Mouse (Mus musculus) embryonic facial prominence, embryonic 14.5 days (tissue): ENCODE results near the gene Stk11. TPM values are rescaled to one million over a fixed set of nuclear protein-coding genes. Genes with fewer than 3 reads are reported as not detected.

ENCODE experiments used
- ATAC-seq: fragments of 200-750 bp; cut with Nextera tagmentation; 2 replicates; pipeline ENCODE4 v1.8.0; 2017; ENCODE audit warnings: low read depth, moderate number of reproducible peaks, moderate TSS enrichment
- DNase-seq: peaks from one replicate; pipeline ENCODE4 v3.0.0-alpha.2; 2015; ENCODE audit warnings: low spot score
- H3K27ac ChIP-seq: fragments of 300-500 bp; sonication (generic); replicated peaks from 2 replicates; pipeline ENCODE4 v1.5.1; 2014; ENCODE audit warnings: low read depth, mild to moderate bottlenecking, low read length, moderate library complexity
- H3K27me3 ChIP-seq: fragments of 300-500 bp; sonication (generic); replicated peaks from 2 replicates; pipeline ENCODE4 v1.6.1; 2014; ENCODE audit warnings: low read length; ENCODE audit not compliant: control insufficient read depth, insufficient read depth
- H3K36me3 ChIP-seq: fragments of 300-500 bp; sonication (generic); 2 replicates; pipeline ENCODE4 v1.6.1; 2014; ENCODE audit warnings: low read length, mixed read lengths; ENCODE audit not compliant: control insufficient read depth, insufficient read depth
- H3K4me1 ChIP-seq: fragments of 300-500 bp; sonication (generic); 2 replicates; pipeline ENCODE4 v1.6.1; 2014; ENCODE audit warnings: antibody characterized with exemption, low read length; ENCODE audit not compliant: control insufficient read depth, insufficient read depth
- H3K4me2 ChIP-seq: fragments of 300-500 bp; sonication (generic); 2 replicates; pipeline ENCODE4 v1.6.1; 2014; ENCODE audit warnings: low read depth, mild to moderate bottlenecking, low read length, moderate library complexity, mixed read lengths
- H3K4me3 ChIP-seq: fragments of 300-500 bp; sonication (generic); 2 replicates; pipeline ENCODE4 v1.5.1; 2014; ENCODE audit warnings: low read depth, mild to moderate bottlenecking, low read length
- H3K9ac ChIP-seq: fragments of 300-500 bp; sonication (generic); 2 replicates; pipeline ENCODE4 v1.6.1; 2014; ENCODE audit warnings: low read depth, mild to moderate bottlenecking, low read length, moderate library complexity, mixed read lengths
- H3K9me3 ChIP-seq: fragments of 300-500 bp; sonication (generic); 2 replicates; pipeline ENCODE4 v1.6.1; 2016; ENCODE audit warnings: low read length; ENCODE audit not compliant: control insufficient read depth
- WGBS: fragments of 180-500 bp; shearing (Covaris S2); extraction: QIAGEN DNeasy Blood & Tissue Kit; methylation state at CpG from one replicate; pipeline ENCODE4 v1.1.7; 2014; 5-methylcytosine and 5-hydroxymethylcytosine counted together
- polyA plus RNA-seq: library from polyadenylated mRNA; unstranded; fragments of >200 nt; fragmentation: Nextera tagmentation; extraction: Ambion mirVana; gene quantifications from 2 replicates; pipeline ENCODE4 v1.2.1, GENCODE M21; 2014

The Stk11 gene
- 32.6 and 32.7 TPM in 2 replicates for polyA plus RNA-seq

DNA sequence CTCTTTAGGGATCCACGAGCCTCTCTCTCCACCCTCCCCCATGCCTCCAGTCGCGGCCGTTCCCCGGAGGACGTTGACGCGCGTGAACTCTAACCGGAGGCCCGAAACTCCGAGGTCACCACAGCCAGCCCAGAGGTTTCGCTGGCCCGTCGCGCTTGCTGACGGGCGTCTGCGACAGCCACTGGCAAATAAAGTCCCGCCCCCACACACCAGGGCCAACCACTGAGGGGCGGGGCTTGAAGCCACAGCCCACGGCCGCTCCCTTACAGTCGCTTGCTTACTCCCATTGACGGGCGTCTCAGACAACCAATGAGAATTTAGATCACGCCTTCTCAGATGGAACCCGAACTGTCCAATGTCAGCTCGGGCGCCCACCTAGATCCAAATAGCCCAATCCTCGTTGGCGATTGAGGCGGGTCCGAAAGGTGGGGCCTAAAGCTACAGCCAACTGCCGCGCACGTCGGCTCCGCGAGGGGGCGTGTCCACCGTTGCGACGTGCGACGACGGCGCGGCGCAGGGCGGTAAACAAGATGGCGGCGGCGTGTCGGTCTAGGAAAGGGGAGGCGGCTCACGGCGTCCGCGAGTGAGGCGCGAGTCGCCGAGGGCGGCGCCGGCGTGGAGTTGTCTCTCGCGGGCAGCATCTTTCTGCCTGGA is at the start of gene Stk11:
TSS of gene Stk11 (plus strand) at position 514 of the 654 bp plus-strand sequence.
- no peaks in the 10 kb centered on the region for H3K9me3 ChIP-seq
- DNase-seq = peak; percentile 100
- WGBS = 1% methylated on average over 49 of the region's 70 CpGs
- H3K27ac ChIP-seq = peak within 1 kb of the TSS; percentile 84
- H3K36me3 ChIP-seq = peaks cover 19% of the 10 kb centered on the region; the same call in 1 of the 2 replicates
- peak; percentile 98 for ATAC-seq
- peak within 1 kb of the TSS; percentile 90 for H3K4me2 ChIP-seq
- peak within 1 kb of the TSS; percentile 99 for H3K4me3 ChIP-seq
- no peaks in the 10 kb centered on the region for H3K27me3 ChIP-seq
- H3K4me1 ChIP-seq = peaks cover 15% of the 10 kb centered on the region
- H3K9ac ChIP-seq = peak within 1 kb of the TSS; percentile 95

DNA sequence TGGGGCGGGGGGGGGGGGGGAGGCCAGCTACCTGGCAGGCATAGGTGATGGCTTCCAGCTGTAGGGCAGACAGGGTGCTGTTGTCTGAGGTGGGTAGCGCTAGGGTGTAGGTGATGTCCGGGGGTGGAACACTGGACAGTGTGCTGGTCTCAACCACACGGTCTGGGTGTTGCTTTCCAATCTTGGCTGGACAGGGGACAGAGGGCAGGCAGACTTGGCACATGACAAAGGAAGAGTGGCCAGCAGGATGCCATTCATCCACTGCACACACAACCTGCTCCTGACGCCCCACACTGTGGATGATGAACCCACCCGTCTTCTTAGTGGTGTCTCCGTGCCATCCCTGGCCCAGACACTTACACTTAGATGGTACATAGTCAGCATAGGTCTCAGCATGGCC is 46.4 kb upstream of the Stk11 start:
- H3K4me2 ChIP-seq = no peak overlapping the region
- no peaks in the 10 kb centered on the region for H3K9me3 ChIP-seq
- no peak overlapping the region for H3K9ac ChIP-seq
- H3K27ac ChIP-seq = no peak overlapping the region
- H3K27me3 ChIP-seq = no peaks in the 10 kb centered on the region
- ATAC-seq (no peak), DNase-seq (no peak)
- WGBS = 92% methylated on average over 6 of the region's 7 CpGs
- peaks cover 16% of the 10 kb centered on the region; the same call in 1 of the 2 replicates for H3K36me3 ChIP-seq
- H3K4me3 ChIP-seq = no peak overlapping the region
- peaks cover 12% of the 10 kb centered on the region for H3K4me1 ChIP-seq

DNA sequence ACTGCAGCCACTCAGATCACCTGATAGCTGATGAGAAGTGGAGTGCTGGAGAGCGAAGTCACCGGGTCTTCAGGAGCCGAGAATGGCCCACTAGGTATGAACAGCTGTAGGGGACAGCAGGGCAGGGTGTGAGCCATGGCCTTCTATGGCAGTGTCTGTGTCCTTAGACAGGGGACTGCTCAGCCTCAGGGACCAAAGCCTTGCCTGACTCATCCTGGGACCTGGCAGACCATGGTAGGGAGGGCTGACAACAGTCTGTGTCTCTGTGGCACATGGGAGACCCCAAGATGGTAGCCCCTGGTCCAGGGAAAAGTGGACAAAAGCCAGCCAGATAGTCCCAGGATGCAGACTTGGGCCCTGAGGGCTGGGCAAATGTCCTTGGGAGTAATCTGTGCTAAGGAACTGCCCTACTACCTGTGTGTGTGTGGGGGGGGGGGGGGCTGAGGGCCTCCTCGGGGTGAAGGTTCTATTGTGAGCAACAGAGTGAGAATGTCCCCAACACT is 45.6 kb upstream of the Stk11 start:
- H3K4me2 ChIP-seq = no peak overlapping the region
- ATAC-seq = no peak
- DNase-seq = no peak
- peaks cover 14% of the 10 kb centered on the region; the same call in 1 of the 2 replicates for H3K36me3 ChIP-seq
- H3K27me3 ChIP-seq = no peaks in the 10 kb centered on the region
- WGBS = 89% methylated on average over 3 of the region's 4 CpGs
- H3K9me3 ChIP-seq = no peaks in the 10 kb centered on the region
- no peak overlapping the region for H3K4me3 ChIP-seq
- H3K4me1 ChIP-seq = peaks cover 15% of the 10 kb centered on the region
- H3K9ac ChIP-seq = no peak overlapping the region
- H3K27ac ChIP-seq = no peak overlapping the region

DNA sequence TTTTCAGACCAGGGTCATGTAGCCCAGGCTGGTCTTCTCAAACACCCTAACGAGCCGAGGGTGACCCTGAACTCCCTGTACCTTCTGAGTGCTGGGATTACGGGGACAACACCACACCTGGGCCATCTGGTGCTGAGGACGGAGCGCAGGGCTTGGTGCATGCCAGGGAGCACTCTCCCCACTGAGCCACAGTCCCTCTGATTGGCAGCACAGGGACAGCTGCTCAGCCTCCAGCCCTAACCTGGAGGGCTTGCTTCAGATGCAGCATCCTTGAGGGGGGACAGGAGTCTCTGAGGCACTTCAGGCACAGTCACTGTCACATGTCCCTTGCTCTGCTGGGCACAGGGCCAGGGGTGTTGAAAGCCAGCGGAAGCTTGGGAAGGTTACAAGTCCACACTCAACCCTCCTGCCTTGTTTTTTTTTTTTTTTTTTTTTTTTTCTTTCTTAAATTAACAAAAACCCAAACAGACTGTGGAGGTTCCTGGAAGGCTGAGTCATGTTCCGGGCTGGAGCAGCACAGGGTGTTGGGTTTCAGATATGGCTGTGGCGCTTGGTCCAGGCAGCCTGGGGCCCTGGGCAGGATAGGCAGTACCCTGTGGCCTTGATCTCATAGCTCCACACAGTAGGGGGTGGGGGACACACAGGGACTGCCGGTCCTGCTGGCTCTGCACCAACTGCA is 44.6 kb upstream of the Stk11 start:
- Histone ChIP-seq H3K9me3 (no peaks in the 10 kb centered on the region), H3K4me3 (no peak overlapping the region), H3K27me3 (no peaks in the 10 kb centered on the region), H3K9ac (0 out of 2 replicates have a peak overlapping the region, but pooled peaks have one; percentile 15), H3K4me1 (peaks cover 24% of the 10 kb centered on the region), H3K36me3 (peaks cover 11% of the 10 kb centered on the region; the same call in 1 of the 2 replicates), H3K4me2 (no peak overlapping the region), H3K27ac (peak overlapping the region; percentile 45; the same call in 1 of the 2 replicates)
- DNase-seq (peak; percentile 78), ATAC-seq (peak; percentile 85)
- 40% methylated on average over 9 of the region's 9 CpGs for WGBS

DNA sequence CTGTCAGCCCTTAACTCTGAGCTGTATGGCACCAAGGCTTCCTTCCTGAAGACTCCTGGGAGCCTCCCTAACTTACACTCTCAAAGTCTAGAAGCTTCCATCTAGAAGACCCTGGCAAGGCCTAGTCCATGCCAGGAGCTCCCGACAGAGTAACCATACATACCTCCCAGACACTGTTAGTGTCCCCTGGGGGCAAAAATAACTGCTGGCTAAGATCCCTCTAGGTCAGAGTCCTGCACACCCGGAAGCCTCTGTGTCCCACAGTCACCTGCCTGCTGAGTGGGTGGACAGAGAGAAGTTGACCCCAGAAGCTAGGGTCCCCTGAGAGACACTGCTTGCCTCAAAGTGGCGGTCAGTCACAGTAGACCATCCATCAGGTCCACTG is 44.1 kb upstream of the Stk11 start:
- WGBS = 66% methylated on average over 3 of the region's 3 CpGs
- peaks cover 24% of the 10 kb centered on the region for H3K4me1 ChIP-seq
- H3K4me3 ChIP-seq = no peak overlapping the region
- H3K27me3 ChIP-seq = no peaks in the 10 kb centered on the region
- ATAC-seq (no peak), DNase-seq (no peak)
- peak overlapping the region; percentile 45; the same call in 1 of the 2 replicates for H3K27ac ChIP-seq
- H3K9ac ChIP-seq = 0 out of 2 replicates have a peak overlapping the region, but pooled peaks have one; percentile 15
- no peak overlapping the region for H3K4me2 ChIP-seq
- peaks cover 6% of the 10 kb centered on the region; the same call in 1 of the 2 replicates for H3K36me3 ChIP-seq
- no peaks in the 10 kb centered on the region for H3K9me3 ChIP-seq

DNA sequence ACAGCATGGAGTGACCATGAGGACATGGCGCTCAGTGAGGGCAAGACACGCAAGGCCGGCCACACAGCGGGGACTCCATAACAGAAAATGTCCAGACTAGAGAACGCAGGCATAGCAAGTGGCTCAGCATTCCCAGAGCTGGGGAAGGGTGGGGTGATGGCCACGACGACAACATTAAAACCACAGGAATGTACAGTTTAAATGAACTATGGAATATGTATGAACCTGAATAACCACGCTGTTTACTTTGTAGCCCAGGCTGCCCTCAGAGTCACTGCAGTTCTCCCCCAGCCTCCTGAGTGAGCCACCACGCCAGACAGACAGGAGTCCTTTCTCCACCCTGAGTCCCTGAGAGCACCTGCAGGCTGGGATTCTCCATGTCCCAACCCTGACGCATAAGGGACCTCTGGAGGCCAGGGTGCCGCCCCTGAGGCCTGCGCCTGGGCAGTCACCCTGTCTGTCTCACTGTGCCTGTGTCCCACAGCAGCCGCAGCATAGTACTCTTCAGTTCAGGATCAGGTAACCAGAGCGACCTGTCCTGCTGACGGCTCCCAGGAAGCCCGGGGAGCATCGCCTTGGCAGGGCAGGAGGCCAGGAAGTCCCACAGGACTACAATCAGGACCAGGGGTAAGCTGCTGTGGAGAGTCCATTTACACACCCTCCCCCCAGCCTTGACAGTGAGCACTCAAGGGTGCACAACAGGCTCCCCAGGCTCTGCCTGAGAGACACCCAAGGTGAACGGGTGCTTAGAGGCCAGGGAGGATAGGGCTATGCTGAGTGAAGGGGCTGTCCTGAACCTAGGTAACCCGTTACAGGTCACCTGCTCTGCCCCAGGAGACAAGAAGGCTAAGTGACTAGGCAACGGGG is 42.7 kb upstream of the Stk11 start:
- no peaks in the 10 kb centered on the region for H3K36me3 ChIP-seq
- H3K27me3 ChIP-seq = no peaks in the 10 kb centered on the region
- 75% methylated on average over 20 of the region's 20 CpGs for WGBS
- H3K4me2 ChIP-seq = no peak overlapping the region
- 0 out of 2 replicates have a peak overlapping the region, but pooled peaks have one; percentile 2 for H3K27ac ChIP-seq
- H3K9ac ChIP-seq = no peak overlapping the region
- H3K9me3 ChIP-seq = no peaks in the 10 kb centered on the region
- H3K4me1 ChIP-seq = peaks cover 24% of the 10 kb centered on the region
- ATAC-seq = no peak
- no peak for DNase-seq
- no peak overlapping the region for H3K4me3 ChIP-seq

DNA sequence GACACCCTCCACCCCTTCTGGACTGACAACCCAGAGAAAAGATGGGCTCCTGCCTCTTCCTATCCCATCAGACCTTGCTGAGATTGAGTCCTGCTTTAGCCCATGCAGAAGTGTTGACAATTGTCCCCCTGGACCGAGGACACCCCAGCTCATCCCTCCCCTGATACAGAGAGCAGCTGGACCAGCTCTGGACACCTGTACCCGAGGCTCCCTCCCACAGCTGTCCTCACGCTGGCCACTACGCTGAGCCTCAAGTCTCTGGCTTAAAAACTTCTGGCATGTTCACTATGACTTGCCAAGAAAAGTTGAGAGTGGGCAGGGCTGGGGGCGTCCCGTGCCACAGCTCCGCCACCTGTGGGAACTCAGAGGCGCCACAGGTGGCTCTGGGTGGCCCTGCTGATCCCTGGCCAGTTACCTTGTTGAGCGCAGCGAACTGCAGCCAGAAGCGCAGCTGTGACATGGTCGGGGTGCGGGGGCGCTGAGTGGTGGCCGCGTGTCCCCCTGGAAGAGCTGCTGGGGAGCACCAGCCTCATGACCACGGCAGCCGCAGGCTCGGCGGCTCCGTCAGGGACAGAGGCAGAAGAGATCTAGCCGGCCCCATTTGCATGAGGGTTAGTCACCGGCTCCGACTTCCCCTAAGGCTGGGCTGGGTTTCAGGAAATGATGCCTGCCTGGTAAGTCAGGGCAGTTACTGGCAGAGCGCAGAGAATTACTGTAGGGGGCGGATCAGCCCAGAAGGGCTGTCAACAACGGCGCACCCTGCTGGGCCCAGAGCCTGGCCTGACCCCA is 40.6 kb upstream of the Stk11 start:
- ATAC-seq (peak; percentile 61), DNase-seq (peak; percentile 82)
- Histone ChIP-seq H3K9me3 (no peaks in the 10 kb centered on the region), H3K27ac (peak overlapping the region; percentile 63), H3K4me3 (peak overlapping the region; percentile 15), H3K4me1 (peaks cover 24% of the 10 kb centered on the region), H3K36me3 (peaks cover 18% of the 10 kb centered on the region), H3K27me3 (no peaks in the 10 kb centered on the region), H3K9ac (0 out of 2 replicates have a peak overlapping the region, but pooled peaks have one; percentile 35), H3K4me2 (peak overlapping the region; percentile 46)
- WGBS = 12% methylated on average over 27 of the region's 28 CpGs
